Mouse (Mus musculus) stomach, embryonic 15.5 days (tissue): ENCODE data around the gene Mvb12a. TPM values are rescaled to one million over a fixed set of nuclear protein-coding genes. Genes with fewer than 3 reads are reported as not detected.

ENCODE experiments used
- ATAC-seq: fragments of 200-750 bp; cut with Nextera tagmentation; 2 replicates; pipeline ENCODE4 v1.8.0; 2017; ENCODE audit warnings: low read depth, moderate number of reproducible peaks, moderate TSS enrichment; ENCODE audit not compliant: insufficient read depth, low FRiP score
- H3K27ac ChIP-seq: fragments of 300-500 bp; sonication (generic); 2 replicates; pipeline ENCODE4 v1.5.1; 2015; ENCODE audit warnings: mild to moderate bottlenecking, inconsistent platforms
- H3K27me3 ChIP-seq: fragments of 300-500 bp; sonication (generic); replicated peaks from 2 replicates; pipeline ENCODE4 v1.6.1; 2015; ENCODE audit warnings: inconsistent platforms
- H3K36me3 ChIP-seq: fragments of 300-500 bp; sonication (generic); 2 replicates; pipeline ENCODE4 v1.6.1; 2015; ENCODE audit warnings: inconsistent platforms
- H3K4me1 ChIP-seq: fragments of 300-500 bp; sonication (generic); 2 replicates; pipeline ENCODE4 v1.6.1; 2015; ENCODE audit warnings: inconsistent platforms
- H3K4me2 ChIP-seq: fragments of 300-500 bp; sonication (generic); 2 replicates; pipeline ENCODE4 v1.6.1; 2015; ENCODE audit warnings: mild to moderate bottlenecking, inconsistent platforms
- H3K4me3 ChIP-seq: fragments of 300-500 bp; sonication (generic); replicated peaks from 2 replicates; pipeline ENCODE4 v1.5.1; 2015; ENCODE audit warnings: inconsistent platforms
- H3K9ac ChIP-seq: fragments of 300-500 bp; sonication (generic); 2 replicates; pipeline ENCODE4 v1.6.1; 2015; ENCODE audit warnings: inconsistent platforms
- H3K9me3 ChIP-seq: fragments of 300-500 bp; sonication (generic); 2 replicates; pipeline ENCODE4 v1.6.1; 2016; ENCODE audit warnings: inconsistent platforms
- WGBS: fragments of 180-500 bp; shearing (Covaris S2); methylation state at CpG from one replicate; pipeline ENCODE4 v1.1.7; 2015; 5-methylcytosine and 5-hydroxymethylcytosine counted together
- polyA plus RNA-seq: library from polyadenylated mRNA; unstranded; fragments of >200 nt; fragmentation: Nextera tagmentation; extraction: Ambion mirVana; gene quantifications from 2 replicates; pipeline ENCODE4 v1.2.1, GENCODE M21; 2015

Mvb12a gene
- polyA plus RNA-seq, 1 experiment from 2014 or later = 97.6 TPM

GRCm38 (mm10) chr8:71586891-71587290, 44.2 kb downstream of the Mvb12a start:
- no peaks in the 10 kb centered on the region for H3K9me3 ChIP-seq
- peaks cover 9% of the 10 kb centered on the region; the same call in 1 of the 2 replicates for H3K36me3 ChIP-seq
- ATAC-seq = no peak
- H3K9ac ChIP-seq = no peak overlapping the region
- no peaks in the 10 kb centered on the region for H3K27me3 ChIP-seq
- no peak overlapping the region for H3K27ac ChIP-seq
- peaks cover 8% of the 10 kb centered on the region; the same call in 1 of the 2 replicates for H3K4me1 ChIP-seq
- WGBS = 75% methylated on average over 2 of the region's 2 CpGs
- no peak overlapping the region for H3K4me3 ChIP-seq
- H3K4me2 ChIP-seq = no peak overlapping the region

GRCm38 (mm10) chr8:71588762-71589161, 46.0 kb downstream of the Mvb12a start:
- no peak for ATAC-seq
- WGBS = 69% methylated on average over 3 of the region's 3 CpGs
- Histone ChIP-seq H3K9me3 (no peaks in the 10 kb centered on the region), H3K4me2 (no peak overlapping the region), H3K27me3 (no peaks in the 10 kb centered on the region), H3K27ac (no peak overlapping the region), H3K9ac (no peak overlapping the region), H3K4me1 (peaks cover 20% of the 10 kb centered on the region), H3K36me3 (peaks cover 9% of the 10 kb centered on the region; the same call in 1 of the 2 replicates), H3K4me3 (no peak overlapping the region)

DNA sequence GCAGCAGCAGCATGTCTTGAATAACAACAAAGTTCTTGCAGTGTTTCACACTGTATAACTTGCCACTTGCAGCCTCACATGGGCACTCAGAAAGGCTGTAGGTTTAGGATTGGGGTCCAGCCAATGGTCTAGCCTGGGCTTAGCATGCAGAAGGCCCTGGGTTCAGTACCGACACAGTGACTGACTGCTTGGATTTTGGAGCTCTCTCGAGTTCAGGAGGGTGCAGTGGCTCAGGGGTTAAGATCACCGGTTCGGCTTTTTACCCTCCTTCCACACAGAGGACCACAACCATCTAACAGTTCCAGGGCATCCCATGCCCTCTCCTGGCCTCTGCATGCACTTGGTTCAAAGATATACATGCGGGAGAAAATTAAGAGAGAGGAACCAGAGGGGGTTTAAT, 48.3 kb downstream of the Mvb12a start:
- WGBS = 26% methylated on average over 5 of the region's 5 CpGs

GRCm38 (mm10) chr8:71591471-71592373, 49.0 kb downstream of the Mvb12a start, which contains the start of gene Pgls:
Pgls (plus strand) TSS chr8:71592176.
- peaks cover 26% of the 10 kb centered on the region for H3K4me1 ChIP-seq
- peak within 1 kb of the TSS; percentile 88 for H3K4me2 ChIP-seq
- H3K27me3 ChIP-seq = no peaks in the 10 kb centered on the region
- peak; percentile 85 for ATAC-seq
- peak within 1 kb of the TSS; percentile 97 for H3K27ac ChIP-seq
- H3K36me3 ChIP-seq = no peaks in the 10 kb centered on the region
- WGBS = under 1% methylated on average over 71 of the region's 71 CpGs
- peak within 1 kb of the TSS; percentile 73 for H3K4me3 ChIP-seq
- H3K9me3 ChIP-seq = no peaks in the 10 kb centered on the region
- H3K9ac ChIP-seq = peak within 1 kb of the TSS; percentile 82

More for the DNA sequence above, 48.3 kb downstream of the Mvb12a start:
- H3K4me3 ChIP-seq = peak overlapping the region; percentile 73
- H3K9me3 ChIP-seq = no peaks in the 10 kb centered on the region
- peaks cover 25% of the 10 kb centered on the region for H3K4me1 ChIP-seq
- peaks cover 3% of the 10 kb centered on the region; the same call in 1 of the 2 replicates for H3K36me3 ChIP-seq
- peak overlapping the region; percentile 88 for H3K4me2 ChIP-seq
- H3K27ac ChIP-seq = peak overlapping the region; percentile 97; the same call in 1 of the 2 replicates
- H3K9ac ChIP-seq = peak overlapping the region; percentile 82; the same call in 1 of the 2 replicates
- no peaks in the 10 kb centered on the region for H3K27me3 ChIP-seq
- no peak for ATAC-seq

- peak; percentile 58 for ATAC-seq
- peaks cover 26% of the 10 kb centered on the region for H3K4me1 ChIP-seq
- 5% methylated on average over 54 of the region's 60 CpGs for WGBS
Measured at GRCm38 (mm10) chr8:71592374-71593170, 49.9 kb downstream of the Mvb12a start.

GRCm38 (mm10) chr8:71593556-71594323, 51.0 kb downstream of the Mvb12a start:
- WGBS = 90% methylated on average over 8 of the region's 8 CpGs
- H3K4me2 ChIP-seq = peak overlapping the region; percentile 88; the same call in 1 of the 2 replicates
- no peak for ATAC-seq

More at GRCm38 (mm10) chr8:71592374-71593170, 49.9 kb downstream of the Mvb12a start:
- peak overlapping the region; percentile 82 for H3K9ac ChIP-seq
- H3K4me2 ChIP-seq = peak overlapping the region; percentile 88
- H3K4me3 ChIP-seq = peak overlapping the region; percentile 73
- peak overlapping the region; percentile 97 for H3K27ac ChIP-seq
- H3K9me3 ChIP-seq = no peaks in the 10 kb centered on the region
- H3K36me3 ChIP-seq = no peaks in the 10 kb centered on the region
- no peaks in the 10 kb centered on the region for H3K27me3 ChIP-seq

DNA sequence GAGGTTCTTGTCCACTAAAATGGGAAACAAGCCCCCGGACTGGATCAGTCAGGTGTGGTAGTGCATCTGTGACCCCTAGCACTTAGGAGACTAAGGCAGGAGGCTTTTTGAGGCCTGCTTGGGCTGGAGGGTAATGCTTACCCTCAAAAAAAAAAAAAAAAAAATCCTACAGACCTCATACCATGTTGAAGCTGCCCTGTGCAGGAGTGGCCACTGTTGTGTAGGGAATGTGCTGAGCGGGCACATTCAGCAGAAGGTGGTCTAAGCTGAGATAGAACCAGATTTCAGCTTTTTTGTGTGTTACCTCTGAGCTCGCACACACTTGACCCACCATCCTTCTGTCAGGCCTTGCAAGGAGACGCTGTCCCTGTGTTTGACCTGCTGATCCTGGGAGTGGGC, 51.6 kb downstream of the Mvb12a start:
- no peak overlapping the region for H3K4me2 ChIP-seq
- WGBS = 90% methylated on average over 4 of the region's 4 CpGs
- no peak overlapping the region for H3K27ac ChIP-seq
- peaks cover 26% of the 10 kb centered on the region for H3K4me1 ChIP-seq
- no peak overlapping the region for H3K9ac ChIP-seq
- ATAC-seq = no peak
- H3K27me3 ChIP-seq = no peaks in the 10 kb centered on the region
- H3K4me3 ChIP-seq = no peak overlapping the region
- no peaks in the 10 kb centered on the region for H3K9me3 ChIP-seq
- no peaks in the 10 kb centered on the region for H3K36me3 ChIP-seq

More at GRCm38 (mm10) chr8:71593556-71594323, 51.0 kb downstream of the Mvb12a start:
- no peak overlapping the region for H3K4me3 ChIP-seq
- no peaks in the 10 kb centered on the region for H3K36me3 ChIP-seq
- no peak overlapping the region for H3K27ac ChIP-seq
- peaks cover 26% of the 10 kb centered on the region for H3K4me1 ChIP-seq
- H3K27me3 ChIP-seq = no peaks in the 10 kb centered on the region
- no peak overlapping the region for H3K9ac ChIP-seq
- no peaks in the 10 kb centered on the region for H3K9me3 ChIP-seq

DNA sequence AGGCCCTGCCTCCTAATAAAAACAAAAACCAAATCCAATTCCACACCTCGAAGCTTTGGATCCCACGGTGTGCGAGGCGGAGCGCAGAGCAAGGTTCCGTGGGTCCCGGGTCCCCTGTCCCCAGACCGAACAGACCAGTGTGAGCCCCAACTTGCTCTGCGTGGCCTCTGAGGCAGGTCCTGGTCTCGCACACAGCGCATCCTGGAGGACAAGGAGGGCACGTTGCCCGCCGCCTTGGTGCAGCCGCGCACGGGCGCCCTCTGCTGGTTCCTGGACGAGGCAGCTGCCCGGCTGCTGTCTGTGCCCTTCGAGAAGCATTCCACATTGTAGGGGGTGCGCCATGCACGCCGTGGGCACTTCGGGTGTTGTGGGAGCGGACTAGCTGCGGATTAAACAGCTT, 53.1 kb downstream of the Mvb12a start:
- Histone ChIP-seq H3K9ac (no peak overlapping the region), H3K4me3 (no peak overlapping the region), H3K36me3 (no peaks in the 10 kb centered on the region), H3K27me3 (no peaks in the 10 kb centered on the region), H3K4me1 (peaks cover 23% of the 10 kb centered on the region), H3K4me2 (no peak overlapping the region), H3K27ac (no peak overlapping the region), H3K9me3 (no peaks in the 10 kb centered on the region)
- 9% methylated on average over 27 of the region's 27 CpGs for WGBS
- ATAC-seq = peak; percentile 9; the same call in 1 of the 2 replicates

DNA sequence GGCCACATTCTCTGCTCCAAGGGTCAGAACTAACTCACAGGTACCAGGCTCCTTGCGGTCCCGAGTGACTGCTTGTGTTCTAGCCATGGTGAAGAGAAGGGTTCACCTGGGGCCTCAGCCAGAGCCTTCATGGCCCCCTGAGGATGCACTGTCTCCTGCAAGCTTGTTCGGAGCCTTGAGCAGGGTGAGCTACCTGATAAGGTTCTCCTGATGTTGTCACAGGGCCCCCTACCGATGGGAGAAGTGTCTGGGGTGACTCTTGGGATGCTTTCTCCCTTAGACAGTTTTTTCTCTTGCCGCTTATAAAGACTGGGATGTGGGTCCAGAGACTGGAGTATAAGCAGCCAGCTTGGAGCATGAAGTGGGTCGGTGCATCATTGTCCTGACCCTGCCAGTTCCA, 53.7 kb downstream of the Mvb12a start:
- Histone ChIP-seq H3K27me3 (peaks cover under 1% of the 10 kb centered on the region; the same call in 1 of the 2 replicates), H3K4me2 (no peak overlapping the region), H3K4me1 (peaks cover 18% of the 10 kb centered on the region), H3K9ac (no peak overlapping the region), H3K9me3 (no peaks in the 10 kb centered on the region), H3K36me3 (no peaks in the 10 kb centered on the region), H3K4me3 (no peak overlapping the region), H3K27ac (no peak overlapping the region)
- WGBS = 52% methylated on average over 6 of the region's 6 CpGs
- no peak for ATAC-seq

GRCm38 (mm10) chr8:71596798-71597197, 54.1 kb downstream of the Mvb12a start:
- 77% methylated on average over 4 of the region's 4 CpGs for WGBS
- H3K27me3 ChIP-seq = peaks cover 4% of the 10 kb centered on the region
- no peak overlapping the region for H3K9ac ChIP-seq
- no peaks in the 10 kb centered on the region for H3K36me3 ChIP-seq
- no peak overlapping the region for H3K27ac ChIP-seq
- no peak overlapping the region for H3K4me3 ChIP-seq
- peaks cover 19% of the 10 kb centered on the region for H3K4me1 ChIP-seq
- H3K4me2 ChIP-seq = no peak overlapping the region
- H3K9me3 ChIP-seq = no peaks in the 10 kb centered on the region
- ATAC-seq = no peak

DNA sequence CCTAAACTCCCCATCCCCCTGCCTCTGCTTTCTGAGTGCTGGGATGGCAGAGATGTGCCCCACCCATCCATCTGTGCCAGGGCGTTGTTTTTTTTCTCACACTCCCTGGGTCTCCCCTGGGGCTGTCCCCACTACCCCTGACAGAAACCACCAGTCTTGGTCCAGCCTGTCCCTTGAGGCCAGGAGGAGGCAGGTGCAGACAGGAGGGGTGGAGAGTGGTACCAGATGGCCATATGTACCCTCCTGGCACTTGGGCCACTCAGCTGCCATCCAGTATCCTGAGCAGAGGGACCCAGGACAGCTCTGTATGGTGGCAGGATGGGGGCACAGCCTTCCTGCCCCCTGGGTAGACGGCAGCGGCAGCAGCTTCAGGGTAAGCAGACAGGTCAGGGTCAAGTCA, 54.7 kb downstream of the Mvb12a start, which contains the start of gene Fam129c:
Gene Fam129c (plus strand): TSS at position 198 of the 400 bp plus-strand sequence.
- 82% methylated on average over 3 of the region's 3 CpGs for WGBS
- ATAC-seq = no peak
- no peak within 1 kb of the TSS for H3K9ac ChIP-seq
- peaks cover 10% of the 10 kb centered on the region for H3K27me3 ChIP-seq
- no peaks in the 10 kb centered on the region for H3K9me3 ChIP-seq
- no peaks in the 10 kb centered on the region for H3K36me3 ChIP-seq
- H3K4me2 ChIP-seq = no peak within 1 kb of the TSS
- H3K4me1 ChIP-seq = peaks cover 25% of the 10 kb centered on the region
- H3K4me3 ChIP-seq = no peak within 1 kb of the TSS
- H3K27ac ChIP-seq = no peak within 1 kb of the TSS
